Mouse (Mus musculus) ES-Bruce4 (cell line): ENCODE measurements around the gene Vmn2r89. TPM values are rescaled to one million over a fixed set of nuclear protein-coding genes. Genes with fewer than 3 reads are reported as not detected.
"Not testable (repeated sequence)": the region's sequence is repeated elsewhere in the genome, so short reads cannot be mapped to it uniquely, and the experiment has no call there.

Experiments
- H3K27ac ChIP-seq: 2 replicates; pipeline ENCODE4 v1.5.1; 2012; ENCODE audit warnings: low read length, inconsistent platforms; ENCODE audit not compliant: insufficient read depth
- H3K27me3 ChIP-seq: 2 replicates; pipeline ENCODE4 v1.6.1; 2012; ENCODE audit warnings: mild to moderate bottlenecking, low read length, inconsistent platforms; ENCODE audit not compliant: control insufficient read depth, poor library complexity, insufficient read depth, severe bottlenecking
- H3K36me3 ChIP-seq: 2 replicates; pipeline ENCODE4 v1.6.1; 2012; ENCODE audit warnings: inconsistent platforms, mild to moderate bottlenecking, low read length, moderate library complexity; ENCODE audit not compliant: control insufficient read depth, poor library complexity, insufficient read depth, severe bottlenecking
- H3K4me1 ChIP-seq: one replicate; pipeline ENCODE4 v1.8.1; 2011; ENCODE audit warnings: low read length; ENCODE audit not compliant: control insufficient read depth, insufficient read depth
- H3K4me3 ChIP-seq: 2 replicates; pipeline ENCODE4 v1.5.1; 2011; ENCODE audit warnings: low read depth, mild to moderate bottlenecking, low read length
- H3K9ac ChIP-seq: 2 replicates; pipeline ENCODE4 v1.6.1; 2012; ENCODE audit warnings: low read depth, mild to moderate bottlenecking, inconsistent platforms; ENCODE audit not compliant: poor library complexity, severe bottlenecking
- H3K9me3 ChIP-seq: replicated peaks from 2 replicates; pipeline ENCODE4 v1.6.1; 2012; ENCODE audit warnings: mild to moderate bottlenecking, low read length, inconsistent platforms; ENCODE audit not compliant: control insufficient read depth, poor library complexity, insufficient read depth, severe bottlenecking
- CTCF ChIP-seq: IDR thresholded peaks from one replicate; pipeline ENCODE4 v1.8.1; 2011; ENCODE audit warnings: low read depth, low read length
- EP300 ChIP-seq: IDR thresholded peaks from 2 replicates; pipeline ENCODE4 v1.6.1; 2011; ENCODE audit warnings: low read depth, low read length; ENCODE audit not compliant: insufficient read depth
- POLR2A ChIP-seq: IDR thresholded peaks from one replicate; pipeline ENCODE4 v1.8.1; 2011; ENCODE audit warnings: low read length; ENCODE audit not compliant: insufficient read depth
- polyA plus RNA-seq: library from polyadenylated mRNA; stranded (reverse); fragments of >200 nt; gene quantifications from 2 replicates; pipeline ENCODE4 v1.2.4, GENCODE M21; 2011; ENCODE audit warnings: low read depth; ENCODE audit not compliant: missing spikeins, insufficient read depth, insufficient read length

Gene Vmn2r89
- polyA plus RNA-seq, 1 experiment = 0.12 TPM

DNA sequence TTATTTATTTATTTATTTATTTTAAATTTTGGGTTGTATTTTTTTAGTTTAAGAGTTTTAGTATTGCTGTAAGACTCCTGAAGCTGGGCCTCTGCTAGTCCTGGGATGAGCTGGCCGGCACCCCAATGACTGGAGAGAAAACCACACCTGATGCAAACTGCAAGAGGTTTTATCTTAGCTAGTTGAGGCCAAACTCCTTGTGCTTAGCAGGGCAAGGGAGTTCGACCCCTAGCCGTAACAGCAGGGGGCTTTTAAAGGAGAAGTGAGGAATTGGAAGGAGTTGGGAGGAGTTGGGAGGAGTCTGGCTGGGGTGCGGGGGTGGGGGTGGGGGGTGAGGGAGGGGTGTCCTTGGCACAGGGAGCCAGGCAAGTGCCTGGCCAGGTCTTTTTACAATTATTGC is 12.7 kb upstream of the Vmn2r89 start:
- TF ChIP-seq EP300 = no peak
- TF ChIP-seq CTCF = no peak
- TF ChIP-seq POLR2A = no peak
- no peaks in the 10 kb centered on the region for H3K27me3 ChIP-seq
- no peaks in the 10 kb centered on the region for H3K4me1 ChIP-seq
- no peak overlapping the region for H3K9ac ChIP-seq
- H3K36me3 ChIP-seq = no peaks in the 10 kb centered on the region
- peaks cover 5% of the 10 kb centered on the region; the same call in 1 of the 2 replicates for H3K9me3 ChIP-seq
- no peak overlapping the region for H3K27ac ChIP-seq
- H3K4me3 ChIP-seq = no peak overlapping the region

DNA sequence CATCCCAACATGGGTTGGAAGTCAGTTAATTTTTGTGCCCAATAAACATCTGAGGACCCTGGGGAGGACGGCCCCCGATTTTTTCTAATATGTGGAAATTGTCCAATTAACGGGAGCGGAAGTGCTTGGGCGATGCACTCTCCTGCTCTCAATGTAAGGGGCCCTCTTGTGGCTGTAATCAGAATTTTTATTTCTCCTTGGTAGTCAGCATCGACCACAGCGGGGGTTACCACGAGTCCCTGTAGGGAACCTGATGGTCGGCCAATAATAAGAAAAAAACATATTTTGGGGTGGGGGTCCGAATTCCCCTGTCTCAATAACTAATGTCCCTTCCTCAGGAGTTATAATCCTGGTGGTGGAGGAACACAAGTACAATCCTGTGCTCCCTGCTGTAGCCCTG is 28.6 kb downstream of the Vmn2r89 start:
- H3K27ac ChIP-seq, H3K36me3 ChIP-seq, H3K4me1 ChIP-seq, H3K4me3 ChIP-seq, H3K9ac ChIP-seq, H3K27me3 ChIP-seq, H3K9me3 ChIP-seq: not testable (repeated sequence)
- TF ChIP-seq CTCF = peak; percentile 25

DNA sequence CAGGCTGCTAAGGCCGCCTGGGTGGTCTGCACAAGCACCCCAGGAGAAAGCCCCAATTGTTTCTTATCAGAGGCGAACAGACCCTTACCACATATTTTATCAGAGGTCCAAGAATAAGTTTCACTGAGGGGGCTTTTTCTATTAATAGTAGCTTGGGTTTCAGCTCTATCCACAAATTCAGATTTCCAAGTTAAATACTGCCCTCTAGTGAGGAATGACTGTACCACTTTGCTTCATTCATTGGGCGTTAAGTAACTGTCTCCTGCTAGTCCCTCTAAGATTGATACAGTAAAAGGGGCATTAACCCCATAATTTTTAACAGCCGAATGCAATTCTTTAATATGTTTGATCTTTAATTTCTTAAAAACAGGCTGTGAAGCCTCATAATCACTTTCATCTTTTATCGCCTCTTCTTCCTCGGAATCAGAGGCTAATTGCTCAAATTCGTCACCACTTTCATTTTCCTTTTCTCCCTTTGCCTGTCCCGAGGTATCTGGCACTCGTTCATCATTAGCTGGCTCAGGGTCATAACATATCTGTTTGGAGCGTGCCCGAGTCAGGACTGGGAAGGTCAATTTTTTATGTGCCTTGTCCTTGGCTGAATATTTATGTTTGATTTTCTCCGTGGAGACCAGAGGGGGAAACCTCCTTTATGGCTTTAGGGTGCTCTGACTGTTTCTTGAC is 29.8 kb downstream of the Vmn2r89 start:
- not testable (repeated sequence) for H3K9ac ChIP-seq, H3K36me3 ChIP-seq, H3K4me3 ChIP-seq, H3K27ac ChIP-seq, H3K27me3 ChIP-seq, H3K4me1 ChIP-seq, H3K9me3 ChIP-seq

DNA sequence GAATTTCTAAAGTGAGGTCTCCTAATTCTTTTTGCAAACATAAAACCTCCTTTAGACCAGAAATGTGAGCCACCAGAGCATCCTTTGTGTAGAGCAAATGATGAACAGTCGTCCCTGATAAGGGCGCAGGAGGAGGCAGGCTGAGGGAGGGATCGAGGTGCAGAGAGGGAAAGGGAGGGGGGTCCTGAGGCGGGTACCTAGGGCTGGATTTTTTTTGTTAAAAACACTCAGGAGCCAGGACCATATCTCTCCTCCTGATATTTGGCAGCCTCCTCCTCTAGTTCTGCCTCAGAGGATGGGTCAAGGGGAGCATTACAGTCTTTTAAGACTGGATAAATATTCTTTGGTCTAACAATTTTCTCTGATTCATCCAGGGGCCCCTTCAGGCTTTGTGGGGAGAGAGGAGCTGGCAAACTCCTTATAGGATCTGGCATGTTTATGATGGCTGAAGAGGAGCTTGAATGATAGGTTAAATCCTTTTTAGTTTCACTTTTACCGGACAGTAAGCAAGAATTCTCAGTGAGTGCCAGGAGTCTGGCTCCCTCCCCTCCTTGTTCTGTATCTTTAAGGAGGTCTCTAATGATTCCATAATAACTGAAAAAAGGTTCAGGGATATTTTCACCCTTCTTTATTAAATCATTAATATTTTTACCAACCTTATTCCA is 30.5 kb downstream of the Vmn2r89 start:
- no peak overlapping the region for H3K4me3 ChIP-seq
- H3K9me3 ChIP-seq = no peaks in the 10 kb centered on the region; the same call in 1 of the 2 replicates
- H3K27me3 ChIP-seq = no peaks in the 10 kb centered on the region
- H3K9ac ChIP-seq = no peak overlapping the region
- no peaks in the 10 kb centered on the region for H3K4me1 ChIP-seq
- TF ChIP-seq CTCF = no peak
- no peak overlapping the region for H3K27ac ChIP-seq
- no peaks in the 10 kb centered on the region for H3K36me3 ChIP-seq

DNA sequence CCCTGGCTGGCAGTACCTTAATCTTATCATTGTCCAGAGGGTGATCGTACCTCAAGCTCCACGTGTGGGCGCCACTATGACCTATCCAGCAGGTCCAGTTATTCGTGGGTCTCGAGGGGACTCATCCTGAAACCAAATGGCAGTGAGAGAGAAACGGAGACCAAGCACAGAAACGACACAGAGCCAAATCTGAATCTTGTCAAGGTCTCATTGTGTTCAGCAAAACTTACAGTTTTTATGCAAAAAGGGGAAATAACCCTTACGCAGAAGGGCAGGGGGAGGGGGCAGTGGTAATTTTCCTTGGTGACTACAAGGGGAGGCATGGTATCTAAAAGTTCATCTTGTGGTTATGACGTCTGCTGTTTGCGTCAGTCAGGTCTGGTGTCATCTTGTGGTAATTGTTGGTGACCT is 31.3 kb downstream of the Vmn2r89 start:
- not testable (repeated sequence) for H3K27ac ChIP-seq, H3K4me1 ChIP-seq, H3K27me3 ChIP-seq, H3K36me3 ChIP-seq, H3K9ac ChIP-seq, H3K4me3 ChIP-seq, H3K9me3 ChIP-seq

DNA sequence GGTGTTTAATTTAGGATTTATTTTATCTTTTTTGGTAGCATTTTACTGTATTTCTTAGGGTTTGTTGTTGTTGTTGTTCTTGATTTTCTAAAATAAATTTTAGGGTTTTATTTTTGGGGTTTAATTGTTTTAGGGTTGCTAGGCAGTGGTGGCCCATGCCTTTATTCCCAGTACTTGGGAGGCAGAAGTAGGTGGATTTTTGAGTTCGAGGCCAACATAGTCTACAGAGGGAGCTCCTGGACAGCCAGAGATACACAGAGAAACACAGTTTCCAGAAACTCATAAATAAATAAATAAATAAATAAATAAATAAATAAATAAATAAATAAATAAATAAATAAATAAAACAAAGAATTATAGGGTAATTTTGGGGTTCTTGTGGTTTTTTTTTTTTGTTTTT is 32.0 kb downstream of the Vmn2r89 start:
- Histone ChIP-seq H3K27ac (no peak overlapping the region), H3K9me3 (no peaks in the 10 kb centered on the region; the same call in 1 of the 2 replicates), H3K4me3 (no peak overlapping the region), H3K27me3 (no peaks in the 10 kb centered on the region), H3K9ac (no peak overlapping the region), H3K36me3 (no peaks in the 10 kb centered on the region), H3K4me1 (no peaks in the 10 kb centered on the region)
- TF ChIP-seq CTCF (no peak), POLR2A (no peak), EP300 (no peak)
